Mouse (Mus musculus): ENCODE results near the gene Atoh8. TPM values are rescaled to one million over a fixed set of nuclear protein-coding genes. Genes with fewer than 3 reads are reported as not detected.

The Atoh8 gene
- total RNA-seq, 2 experiments from 2014 or later = 2.9 to 3.7 TPM

GRCm38 (mm10) chr6:72255294-72255693, 19.9 kb upstream of the Atoh8 start:
- DNase-seq (ENCODE audit: low spot score in 2 of 2) = no peak

- DNase-seq (ENCODE audit: low spot score in 2 of 2) = no peak
Observed at GRCm38 (mm10) chr6:72254588-72255075, 19.3 kb upstream of the Atoh8 start.

GRCm38 (mm10) chr6:72253911-72254587, 18.7 kb upstream of the Atoh8 start:
- no peak for DNase-seq (ENCODE audit: low spot score in 2 of 2)

DNA sequence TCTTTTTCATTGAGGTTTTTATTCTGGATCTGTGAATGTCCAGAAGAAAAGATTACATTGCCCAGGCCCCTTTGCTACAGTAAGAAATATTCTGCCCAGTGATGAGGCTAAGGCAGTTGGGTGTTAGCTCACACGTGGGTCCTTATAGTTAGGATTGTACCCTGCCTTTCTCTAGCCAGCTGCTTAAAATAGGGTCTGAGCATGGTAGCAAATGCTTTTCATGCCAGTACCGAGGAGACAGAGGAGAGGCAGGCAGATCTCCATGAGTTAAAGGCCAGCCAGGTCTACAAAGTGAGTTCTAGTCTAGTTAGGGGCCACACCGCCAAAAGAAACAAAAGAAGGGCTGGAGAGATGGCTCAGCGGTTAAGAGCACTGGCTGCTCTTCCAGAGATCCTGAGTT, 17.8 kb upstream of the Atoh8 start:
- no peak for DNase-seq (ENCODE audit: low spot score in 2 of 2)

DNA sequence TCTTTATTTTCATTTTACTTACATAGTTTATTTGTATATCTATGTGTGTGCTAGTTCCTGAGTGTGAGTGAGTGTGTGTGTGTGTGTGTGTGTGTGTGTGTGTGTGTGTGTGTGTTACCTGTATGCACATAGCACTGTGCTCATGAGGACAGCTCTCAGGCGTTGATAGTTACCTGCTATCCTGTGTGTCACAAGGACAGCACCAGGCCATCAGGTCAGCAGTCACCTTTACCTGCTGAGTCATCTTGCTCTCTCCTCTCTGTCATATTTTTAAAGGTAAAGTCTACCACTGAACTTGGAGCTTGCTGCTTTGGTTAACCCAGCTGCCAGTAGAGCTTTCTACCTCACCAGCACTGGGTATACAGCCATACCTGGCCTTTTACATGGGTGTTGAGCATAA, 17.1 kb upstream of the Atoh8 start:
- no peak for DNase-seq (ENCODE audit: low spot score in 2 of 2)

DNA sequence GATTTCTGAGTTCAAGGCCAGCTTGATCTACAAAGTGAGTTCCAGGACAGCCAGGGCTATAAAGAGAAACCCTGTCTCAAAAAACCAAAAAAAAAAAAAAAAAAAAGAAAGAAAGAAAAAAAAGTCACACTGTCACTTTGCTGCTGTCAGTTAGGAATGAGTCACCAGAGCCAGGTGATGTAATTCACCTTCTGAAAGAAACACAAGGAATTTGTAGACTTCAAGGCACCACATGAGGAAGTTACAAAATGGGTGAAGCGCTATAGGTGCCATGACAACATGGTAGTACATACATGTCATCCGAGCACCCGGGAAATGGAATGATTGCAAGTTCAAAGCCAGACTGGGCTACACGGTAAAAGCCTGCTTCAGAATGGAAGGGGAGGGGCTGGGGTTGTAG, 14.6 kb upstream of the Atoh8 start:
- no peak for DNase-seq (ENCODE audit: low spot score in 2 of 2)

GRCm38 (mm10) chr6:72248150-72248914, 13.0 kb upstream of the Atoh8 start:
- no peak for DNase-seq (ENCODE audit: low spot score in 2 of 2)

DNA sequence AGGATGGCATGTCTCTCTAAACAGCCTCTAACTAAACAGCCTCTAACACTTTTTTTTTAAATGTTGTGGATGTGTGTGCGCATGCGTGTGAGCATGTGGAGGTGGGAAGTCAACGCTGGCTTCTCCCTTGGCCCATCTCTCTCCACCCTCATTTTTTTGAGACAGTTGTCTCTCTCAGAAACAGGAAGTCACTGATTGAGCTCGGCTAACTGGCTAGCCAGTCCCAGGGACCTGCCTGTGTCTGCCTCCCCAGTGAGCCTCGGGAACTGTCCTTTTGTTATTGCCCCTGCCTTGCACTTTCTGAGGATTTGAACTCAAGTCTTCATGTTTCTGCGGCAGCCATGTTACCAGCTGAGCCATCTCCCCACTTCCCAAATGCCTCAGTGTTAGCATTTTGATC, 10.9 kb upstream of the Atoh8 start:
- no peak for DNase-seq (ENCODE audit: low spot score in 2 of 2)

- no peak for DNase-seq (ENCODE audit: low spot score in 2 of 2)
Observed at GRCm38 (mm10) chr6:72244569-72245285, 9.3 kb upstream of the Atoh8 start.

DNA sequence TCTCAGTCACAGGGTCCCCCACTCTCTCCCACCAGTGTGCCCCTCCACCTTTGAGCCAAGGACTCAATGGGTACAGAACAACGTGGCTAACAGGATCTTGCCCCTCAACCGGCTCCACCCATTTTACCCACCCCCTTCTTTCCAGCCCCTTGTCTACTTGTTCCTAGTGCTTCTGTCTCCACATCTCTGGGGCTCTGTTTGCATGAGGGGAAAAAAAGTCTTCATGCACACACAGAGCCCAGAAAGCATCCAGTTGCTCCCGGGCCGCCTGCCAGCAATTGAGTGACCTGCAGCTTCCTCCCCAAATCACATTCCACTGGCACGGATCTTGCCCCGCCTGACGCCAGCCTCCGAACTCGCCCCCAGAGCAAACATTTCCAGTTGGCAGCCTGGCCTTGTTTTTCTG, 8.8 kb upstream of the Atoh8 start:
- DNase-seq (ENCODE audit: low spot score in 2 of 2) = peak; percentile 58 to 73

GRCm38 (mm10) chr6:72242532-72243320, 7.3 kb upstream of the Atoh8 start:
- DNase-seq (ENCODE audit: low spot score in 2 of 2) = no peak

GRCm38 (mm10) chr6:72241843-72242154, 6.4 kb upstream of the Atoh8 start:
- no peak for DNase-seq (ENCODE audit: low spot score in 2 of 2)

DNA sequence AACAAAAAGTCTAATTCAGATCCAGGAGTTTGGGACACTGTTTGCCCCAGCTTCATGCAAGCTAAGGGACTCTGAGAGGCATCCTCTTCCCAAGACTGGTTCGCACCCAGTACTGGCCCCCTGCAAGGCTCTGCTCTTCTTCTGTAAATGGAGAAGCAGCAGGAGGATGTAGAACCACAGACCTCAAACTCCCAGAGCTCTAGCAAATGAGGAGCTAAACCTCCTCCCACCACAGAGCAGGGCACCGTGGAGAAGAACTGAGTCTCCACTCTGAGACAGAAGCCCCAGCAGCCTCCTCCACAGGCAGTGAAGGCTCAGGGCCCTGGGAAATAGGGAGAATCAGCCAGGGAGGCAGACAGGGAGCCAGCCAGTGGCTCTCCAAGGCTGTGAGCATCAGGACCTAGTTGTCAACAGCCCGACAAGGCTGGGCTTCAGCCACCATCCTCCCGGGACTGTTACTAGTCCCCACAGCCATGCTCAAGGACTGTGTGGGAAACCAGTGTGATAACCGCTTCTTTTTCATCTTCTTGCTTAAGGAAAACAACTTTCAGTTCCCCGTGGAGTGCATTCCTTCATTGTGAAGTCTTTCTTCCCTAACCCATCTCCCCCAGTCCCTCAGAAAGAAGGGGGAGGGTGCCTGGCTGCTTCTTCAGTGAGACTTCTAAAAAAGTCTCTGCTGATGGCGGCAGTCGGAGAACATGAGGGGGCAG, 5.9 kb upstream of the Atoh8 start:
- DNase-seq (ENCODE audit: low spot score in 2 of 2) = no peak

- no peak for DNase-seq (ENCODE audit: low spot score in 2 of 2)
Observed at GRCm38 (mm10) chr6:72240042-72240441, 4.7 kb upstream of the Atoh8 start.

GRCm38 (mm10) chr6:72237035-72237434, 1.7 kb upstream of the Atoh8 start:
- DNase-seq (ENCODE audit: low spot score in 2 of 2) = peak; percentile 87 to 88

- no peak for DNase-seq (ENCODE audit: low spot score in 2 of 2)
Observed at GRCm38 (mm10) chr6:72235807-72236407, 530 bp upstream of the Atoh8 start.

- DNase-seq (ENCODE audit: low spot score in 2 of 2) = peak in 1 of 2 experiments; percentile 38
Observed at GRCm38 (mm10) chr6:72234372-72235097, 842 bp downstream of the Atoh8 start.

DNA sequence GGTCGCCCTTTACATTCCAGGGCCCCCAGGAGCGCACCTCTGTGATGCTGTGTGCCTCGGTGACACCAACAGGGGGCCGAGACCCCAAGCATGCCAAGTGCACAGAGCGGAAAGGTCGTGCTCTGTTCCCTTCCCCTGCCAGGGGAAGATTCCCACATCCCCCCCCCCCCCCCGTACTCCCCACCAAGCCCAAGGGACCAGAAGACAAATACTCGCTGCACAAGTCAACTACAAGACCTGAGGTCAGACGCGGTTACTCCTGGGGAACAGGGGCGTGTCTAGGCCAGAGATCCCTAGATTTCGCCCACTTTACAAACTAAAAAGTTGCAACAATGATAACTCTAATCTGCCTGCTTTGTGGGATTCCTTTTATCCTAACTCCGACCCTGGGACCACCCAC, 1.4 kb downstream of the Atoh8 start:
- DNase-seq (ENCODE audit: low spot score in 2 of 2) = no peak

DNA sequence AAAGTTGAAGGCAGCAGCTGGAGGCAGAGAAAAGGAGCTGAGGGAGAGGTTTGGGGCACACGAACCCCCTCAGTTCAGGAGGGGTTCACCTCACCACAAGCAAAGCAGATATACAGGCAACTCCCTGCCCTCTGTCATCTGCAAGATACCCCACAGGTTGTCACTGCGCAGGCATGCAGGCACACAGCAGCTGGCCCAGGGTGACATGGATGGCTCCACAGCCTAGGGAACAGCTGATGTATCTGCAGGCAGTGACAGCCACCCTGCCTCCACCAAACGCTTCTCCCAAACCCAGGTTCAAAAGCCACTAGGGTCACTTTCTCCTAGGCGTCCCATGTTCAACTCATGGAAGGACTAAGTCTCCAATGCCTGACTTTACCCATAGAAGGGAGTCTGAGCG, 2.5 kb downstream of the Atoh8 start:
- no peak for DNase-seq (ENCODE audit: low spot score in 2 of 2)

- DNase-seq (ENCODE audit: low spot score in 2 of 2) = no peak
Observed at GRCm38 (mm10) chr6:72232411-72232810, 3.0 kb downstream of the Atoh8 start.

Measured in adrenal gland, adult 18-20 months (tissue).